Mouse (Mus musculus) limb, embryonic 12.5 days (tissue): Measurements from ENCODE around the gene Adamts12. TPM values are rescaled to one million over a fixed set of nuclear protein-coding genes. Genes with fewer than 3 reads are reported as not detected.

Experiments
- ATAC-seq: fragments of 200-750 bp; cut with Nextera tagmentation; 2 replicates; pipeline ENCODE4 v1.8.0; 2017; ENCODE audit warnings: low read depth, moderate TSS enrichment; ENCODE audit not compliant: insufficient number of reproducible peaks, insufficient read depth, low FRiP score, low TSS enrichment
- H3K27ac ChIP-seq: fragments of 300-500 bp; sonication (generic); 2 replicates; pipeline ENCODE4 v1.5.1; 2016; ENCODE audit warnings: mild to moderate bottlenecking, moderate library complexity
- H3K27me3 ChIP-seq: fragments of 300-500 bp; sonication (generic); 2 replicates; pipeline ENCODE4 v1.6.1; 2016; ENCODE audit warnings: mild to moderate bottlenecking, moderate library complexity
- H3K36me3 ChIP-seq: fragments of 300-500 bp; sonication (generic); 2 replicates; pipeline ENCODE4 v1.6.1; 2016; ENCODE audit warnings: mild to moderate bottlenecking, moderate library complexity
- H3K4me1 ChIP-seq: fragments of 300-500 bp; sonication (generic); replicated peaks from 2 replicates; pipeline ENCODE4 v1.6.1; 2016
- H3K4me2 ChIP-seq: fragments of 300-500 bp; sonication (generic); 2 replicates; pipeline ENCODE4 v1.6.1; 2016; ENCODE audit warnings: mild to moderate bottlenecking, moderate library complexity
- H3K4me3 ChIP-seq: fragments of 300-500 bp; sonication (generic); replicated peaks from 2 replicates; pipeline ENCODE4 v1.5.1; 2016; ENCODE audit warnings: mild to moderate bottlenecking
- H3K9ac ChIP-seq: fragments of 300-500 bp; sonication (generic); replicated peaks from 2 replicates; pipeline ENCODE4 v1.6.1; 2016; ENCODE audit warnings: mild to moderate bottlenecking, moderate library complexity
- H3K9me3 ChIP-seq: fragments of 300-500 bp; sonication (generic); 2 replicates; pipeline ENCODE4 v1.6.1; 2016; ENCODE audit warnings: mild to moderate bottlenecking, moderate library complexity
- WGBS: fragments of 180-500 bp; shearing (Covaris S2); methylation state at CpG from one replicate; pipeline ENCODE4 v1.1.7; 2016; 5-methylcytosine and 5-hydroxymethylcytosine counted together
- polyA plus RNA-seq: library from polyadenylated mRNA; unstranded; fragments of >200 nt; fragmentation: Nextera tagmentation; extraction: Ambion mirVana; gene quantifications from 2 replicates; pipeline ENCODE4 v1.2.1, GENCODE M21; 2016

The Adamts12 gene
- polyA plus RNA-seq, 1 experiment from 2014 or later = 2.1 TPM

- Histone ChIP-seq H3K36me3 (no peaks in the 10 kb centered on the region), H3K27me3 (no peaks in the 10 kb centered on the region), H3K4me1 (no peaks in the 10 kb centered on the region), H3K4me2 (no peak overlapping the region), H3K9me3 (no peaks in the 10 kb centered on the region), H3K9ac (no peak overlapping the region), H3K27ac (no peak overlapping the region), H3K4me3 (no peak overlapping the region)
- WGBS = 85% methylated on average over 2 of the region's 2 CpGs
- ATAC-seq = no peak
These were observed 51.7 kb downstream of the Adamts12 start for GRCm38 (mm10) chr15:11116303-11116702.

GRCm38 (mm10) chr15:11116853-11117252, 52.3 kb downstream of the Adamts12 start:
- Histone ChIP-seq H3K27me3 (no peaks in the 10 kb centered on the region), H3K36me3 (no peaks in the 10 kb centered on the region), H3K4me2 (no peak overlapping the region), H3K4me3 (no peak overlapping the region), H3K9me3 (no peaks in the 10 kb centered on the region), H3K4me1 (no peaks in the 10 kb centered on the region), H3K9ac (no peak overlapping the region), H3K27ac (no peak overlapping the region)
- no peak for ATAC-seq
- 65% methylated on average over 3 of the region's 3 CpGs for WGBS

GRCm38 (mm10) chr15:11118371-11118770, 53.8 kb downstream of the Adamts12 start:
- Histone ChIP-seq H3K4me1 (peaks cover 5% of the 10 kb centered on the region; the same call in 1 of the 2 replicates), H3K9ac (no peak overlapping the region), H3K36me3 (no peaks in the 10 kb centered on the region), H3K4me2 (no peak overlapping the region), H3K27me3 (no peaks in the 10 kb centered on the region), H3K9me3 (no peaks in the 10 kb centered on the region), H3K27ac (no peak overlapping the region), H3K4me3 (no peak overlapping the region)
- ATAC-seq = no peak

GRCm38 (mm10) chr15:11121721-11122120, 57.1 kb downstream of the Adamts12 start:
- Histone ChIP-seq H3K9ac (no peak overlapping the region), H3K27me3 (no peaks in the 10 kb centered on the region), H3K9me3 (no peaks in the 10 kb centered on the region), H3K4me1 (peaks cover 7% of the 10 kb centered on the region; the same call in 1 of the 2 replicates), H3K27ac (no peak overlapping the region), H3K36me3 (no peaks in the 10 kb centered on the region), H3K4me2 (no peak overlapping the region), H3K4me3 (no peak overlapping the region)
- WGBS = 30% methylated on average over 1 of the region's 1 CpGs
- no peak for ATAC-seq

- no peak overlapping the region for H3K9ac ChIP-seq
- no peaks in the 10 kb centered on the region for H3K36me3 ChIP-seq
- H3K9me3 ChIP-seq = no peaks in the 10 kb centered on the region
- no peaks in the 10 kb centered on the region for H3K27me3 ChIP-seq
- no peak overlapping the region for H3K27ac ChIP-seq
- H3K4me2 ChIP-seq = no peak overlapping the region
- peaks cover 11% of the 10 kb centered on the region; the same call in 1 of the 2 replicates for H3K4me1 ChIP-seq
- no peak for ATAC-seq
- H3K4me3 ChIP-seq = no peak overlapping the region
These were observed 60.8 kb downstream of the Adamts12 start for GRCm38 (mm10) chr15:11125361-11125760.

- WGBS = 65% methylated on average over 6 of the region's 6 CpGs
- H3K4me2 ChIP-seq = no peak overlapping the region
- H3K9ac ChIP-seq = no peak overlapping the region
- no peak overlapping the region for H3K27ac ChIP-seq
- no peaks in the 10 kb centered on the region for H3K27me3 ChIP-seq
- peaks cover 5% of the 10 kb centered on the region; the same call in 1 of the 2 replicates for H3K4me1 ChIP-seq
- no peak overlapping the region for H3K4me3 ChIP-seq
- ATAC-seq = no peak
- H3K36me3 ChIP-seq = no peaks in the 10 kb centered on the region
- no peaks in the 10 kb centered on the region for H3K9me3 ChIP-seq
These were observed 63.9 kb downstream of the Adamts12 start for GRCm38 (mm10) chr15:11128457-11128856.

GRCm38 (mm10) chr15:11132586-11133558, 68.3 kb downstream of the Adamts12 start:
- WGBS = 86% methylated on average over 5 of the region's 5 CpGs
- Histone ChIP-seq H3K4me3 (no peak overlapping the region), H3K9ac (no peak overlapping the region), H3K36me3 (no peaks in the 10 kb centered on the region), H3K27ac (no peak overlapping the region), H3K4me2 (no peak overlapping the region), H3K4me1 (0 out of 2 replicates have a peak, but pooled peaks cover 9% of the 10 kb centered on the region), H3K27me3 (no peaks in the 10 kb centered on the region), H3K9me3 (no peaks in the 10 kb centered on the region)
- ATAC-seq = no peak

GRCm38 (mm10) chr15:11145581-11145980, 81.0 kb downstream of the Adamts12 start:
- Histone ChIP-seq H3K27me3 (no peaks in the 10 kb centered on the region), H3K36me3 (no peaks in the 10 kb centered on the region), H3K4me3 (no peak overlapping the region), H3K4me2 (no peak overlapping the region), H3K27ac (no peak overlapping the region), H3K9ac (no peak overlapping the region), H3K4me1 (0 out of 2 replicates have a peak, but pooled peaks cover 3% of the 10 kb centered on the region), H3K9me3 (no peaks in the 10 kb centered on the region)
- 62% methylated on average over 3 of the region's 3 CpGs for WGBS
- no peak for ATAC-seq

- 86% methylated on average over 6 of the region's 6 CpGs for WGBS
- no peak overlapping the region for H3K4me2 ChIP-seq
- no peaks in the 10 kb centered on the region for H3K36me3 ChIP-seq
- H3K27ac ChIP-seq = no peak overlapping the region
- H3K9me3 ChIP-seq = no peaks in the 10 kb centered on the region
- no peak overlapping the region for H3K9ac ChIP-seq
- no peaks in the 10 kb centered on the region for H3K27me3 ChIP-seq
- no peak for ATAC-seq
- no peaks in the 10 kb centered on the region for H3K4me1 ChIP-seq
- H3K4me3 ChIP-seq = no peak overlapping the region
These were observed 94.8 kb downstream of the Adamts12 start for GRCm38 (mm10) chr15:11159386-11159785.

- H3K27ac ChIP-seq = no peak overlapping the region
- 26% methylated on average over 2 of the region's 2 CpGs for WGBS
- no peaks in the 10 kb centered on the region for H3K27me3 ChIP-seq
- H3K4me3 ChIP-seq = no peak overlapping the region
- no peaks in the 10 kb centered on the region for H3K36me3 ChIP-seq
- no peak for ATAC-seq
- no peaks in the 10 kb centered on the region for H3K9me3 ChIP-seq
- no peaks in the 10 kb centered on the region for H3K4me1 ChIP-seq
- H3K4me2 ChIP-seq = no peak overlapping the region
- H3K9ac ChIP-seq = no peak overlapping the region
These were observed 96.2 kb downstream of the Adamts12 start for GRCm38 (mm10) chr15:11160759-11161158.

- Histone ChIP-seq H3K4me3 (no peak overlapping the region), H3K9ac (no peak overlapping the region), H3K27ac (no peak overlapping the region), H3K27me3 (no peaks in the 10 kb centered on the region), H3K4me2 (no peak overlapping the region), H3K4me1 (no peaks in the 10 kb centered on the region), H3K36me3 (no peaks in the 10 kb centered on the region), H3K9me3 (no peaks in the 10 kb centered on the region)
- 43% methylated on average over 3 of the region's 3 CpGs for WGBS
- ATAC-seq = no peak
These were observed 101.3 kb downstream of the Adamts12 start for GRCm38 (mm10) chr15:11165883-11166282.
